Mouse (Mus musculus) macrophage (primary cell): ENCODE data around the gene Arhgap25. TPM values are rescaled to one million over a fixed set of nuclear protein-coding genes. Genes with fewer than 3 reads are reported as not detected.
"Not testable (repeated sequence)": the region's sequence is repeated elsewhere in the genome, so short reads cannot be mapped to it uniquely, and the experiment has no call there.

Source experiments
- H3K27ac ChIP-seq: fragments of 350-480 bp; formaldehyde crosslinking; 2 replicates; pipeline ENCODE4 v1.9.0; 2021
- H3K36me3 ChIP-seq: fragments of 350-480 bp; formaldehyde crosslinking; 2 replicates; pipeline ENCODE4 v1.9.0; 2021; ENCODE audit errors: inconsistent target
- H3K4me3 ChIP-seq: fragments of 350-480 bp; formaldehyde crosslinking; 2 replicates; pipeline ENCODE4 v1.9.0; 2021; ENCODE audit errors: inconsistent target
- H3K79me2 ChIP-seq: fragments of 350-480 bp; formaldehyde crosslinking; 2 replicates; pipeline ENCODE4 v1.9.0; 2021; ENCODE audit errors: inconsistent target
- WGBS: methylation state at CpG from one replicate; pipeline ENCODE4 v1.1.7; 2026; ENCODE audit warnings: inconsistent platforms; ENCODE audit not compliant: missing documents; 5-methylcytosine and 5-hydroxymethylcytosine counted together
- polyA plus RNA-seq: library from polyadenylated mRNA; stranded (reverse); fragments of 250-400 nt; gene quantifications from 3 replicates; pipeline ENCODE4 v1.2.4, GENCODE M21; 2018; ENCODE audit warnings: inconsistent platforms

Arhgap25 gene
- polyA plus RNA-seq, 1 experiment from 2014 or later: 128 TPM

- peaks cover 62% of the 10 kb centered on the region for H3K36me3 ChIP-seq
- H3K79me2 ChIP-seq: peaks cover 100% of the 10 kb centered on the region
- WGBS: 100% methylated on average over 1 of the region's 4 CpGs
- no peak overlapping the region for H3K4me3 ChIP-seq
- no peak overlapping the region for H3K27ac ChIP-seq
Observed at GRCm38 (mm10) chr6:87524281-87524680, 8.8 kb downstream of the Arhgap25 start.

- Histone ChIP-seq H3K27ac (no peak overlapping the region), H3K79me2 (peaks cover 100% of the 10 kb centered on the region), H3K4me3 (no peak overlapping the region), H3K36me3 (peaks cover 56% of the 10 kb centered on the region)
- 95% methylated on average over 7 of the region's 7 CpGs for WGBS
Observed at GRCm38 (mm10) chr6:87523736-87524135, 9.3 kb downstream of the Arhgap25 start.

- H3K4me3 ChIP-seq: no peak overlapping the region
- 71% methylated on average over 2 of the region's 2 CpGs for WGBS
- peaks cover 50% of the 10 kb centered on the region for H3K36me3 ChIP-seq
- H3K27ac ChIP-seq: no peak overlapping the region
- peaks cover 100% of the 10 kb centered on the region for H3K79me2 ChIP-seq
Observed at GRCm38 (mm10) chr6:87523085-87523484, 10.0 kb downstream of the Arhgap25 start.

GRCm38 (mm10) chr6:87522236-87522635 lies 10.8 kb downstream of the Arhgap25 start:
- H3K36me3 ChIP-seq: peaks cover 41% of the 10 kb centered on the region; the same call in 1 of the 2 replicates
- H3K4me3 ChIP-seq: no peak overlapping the region
- WGBS: 58% methylated on average over 3 of the region's 3 CpGs
- no peak overlapping the region for H3K27ac ChIP-seq
- H3K79me2 ChIP-seq: peaks cover 100% of the 10 kb centered on the region

GRCm38 (mm10) chr6:87521705-87522104 lies 11.4 kb downstream of the Arhgap25 start:
- H3K79me2 ChIP-seq: peaks cover 100% of the 10 kb centered on the region
- not testable (repeated sequence) for H3K4me3 ChIP-seq, H3K27ac ChIP-seq
- WGBS: 97% methylated on average over 5 of the region's 6 CpGs
- peaks cover 36% of the 10 kb centered on the region; the same call in 1 of the 2 replicates for H3K36me3 ChIP-seq

GRCm38 (mm10) chr6:87520572-87520971 lies 12.5 kb downstream of the Arhgap25 start:
- Histone ChIP-seq H3K79me2 (peaks cover 100% of the 10 kb centered on the region), H3K27ac (no peak overlapping the region), H3K36me3 (peaks cover 31% of the 10 kb centered on the region; the same call in 1 of the 2 replicates), H3K4me3 (no peak overlapping the region)
- 96% methylated on average over 8 of the region's 8 CpGs for WGBS

GRCm38 (mm10) chr6:87519809-87520208 lies 13.2 kb downstream of the Arhgap25 start:
- Histone ChIP-seq H3K36me3 (peaks cover 30% of the 10 kb centered on the region; the same call in 1 of the 2 replicates), H3K27ac (no peak overlapping the region), H3K4me3 (no peak overlapping the region), H3K79me2 (peaks cover 100% of the 10 kb centered on the region)
- WGBS: 92% methylated on average over 11 of the region's 11 CpGs

- whole genome bisulfite sequencing: 64% methylated on average over 10 of the region's 10 CpGs
- H3K36me3 ChIP-seq: peaks cover 24% of the 10 kb centered on the region; the same call in 1 of the 2 replicates
- H3K4me3 ChIP-seq: no peak overlapping the region
- peaks cover 100% of the 10 kb centered on the region for H3K79me2 ChIP-seq
- H3K27ac ChIP-seq: peak overlapping the region; percentile 54
Observed at GRCm38 (mm10) chr6:87518622-87519021, 14.4 kb downstream of the Arhgap25 start.

- no peak overlapping the region for H3K4me3 ChIP-seq
- peaks cover 17% of the 10 kb centered on the region; the same call in 1 of the 2 replicates for H3K36me3 ChIP-seq
- WGBS: 96% methylated on average over 4 of the region's 4 CpGs
- peaks cover 100% of the 10 kb centered on the region for H3K79me2 ChIP-seq
- H3K27ac ChIP-seq: peak overlapping the region; percentile 54
Observed at GRCm38 (mm10) chr6:87517753-87518409, 15.2 kb downstream of the Arhgap25 start.

- Histone ChIP-seq H3K27ac (no peak overlapping the region), H3K4me3 (no peak overlapping the region), H3K79me2 (peaks cover 96% of the 10 kb centered on the region), H3K36me3 (peaks cover 5% of the 10 kb centered on the region; the same call in 1 of the 2 replicates)
- WGBS: 98% methylated on average over 4 of the region's 4 CpGs
Observed at GRCm38 (mm10) chr6:87514321-87514720, 18.7 kb downstream of the Arhgap25 start.

GRCm38 (mm10) chr6:87513046-87513767 lies 19.9 kb downstream of the Arhgap25 start:
- peaks cover 4% of the 10 kb centered on the region; the same call in 1 of the 2 replicates for H3K36me3 ChIP-seq
- WGBS: 88% methylated on average over 12 of the region's 12 CpGs
- H3K4me3 ChIP-seq: no peak overlapping the region
- no peak overlapping the region for H3K27ac ChIP-seq
- peaks cover 92% of the 10 kb centered on the region for H3K79me2 ChIP-seq

- Histone ChIP-seq H3K27ac (peak overlapping the region; percentile 84), H3K4me3 (no peak overlapping the region), H3K79me2 (peaks cover 90% of the 10 kb centered on the region), H3K36me3 (peaks cover 13% of the 10 kb centered on the region; the same call in 1 of the 2 replicates)
- 9% methylated on average over 4 of the region's 4 CpGs for WGBS
Observed at GRCm38 (mm10) chr6:87510999-87511398, 22.1 kb downstream of the Arhgap25 start.

GRCm38 (mm10) chr6:87509806-87510205 lies 23.3 kb downstream of the Arhgap25 start:
- Histone ChIP-seq H3K36me3 (peaks cover 18% of the 10 kb centered on the region; the same call in 1 of the 2 replicates), H3K27ac (peak overlapping the region; percentile 84), H3K4me3 (no peak overlapping the region), H3K79me2 (peaks cover 90% of the 10 kb centered on the region)
- WGBS: 100% methylated on average over 2 of the region's 2 CpGs

- Histone ChIP-seq H3K4me3 (no peak overlapping the region), H3K79me2 (peaks cover 80% of the 10 kb centered on the region), H3K27ac (no peak overlapping the region), H3K36me3 (peaks cover 14% of the 10 kb centered on the region; the same call in 1 of the 2 replicates)
- WGBS: 91% methylated on average over 7 of the region's 7 CpGs
Observed at GRCm38 (mm10) chr6:87504875-87505274, 28.2 kb downstream of the Arhgap25 start.

GRCm38 (mm10) chr6:87503976-87504375 lies 29.1 kb downstream of the Arhgap25 start:
- H3K36me3 ChIP-seq: peaks cover 14% of the 10 kb centered on the region; the same call in 1 of the 2 replicates
- H3K4me3 ChIP-seq: no peak overlapping the region
- peaks cover 77% of the 10 kb centered on the region for H3K79me2 ChIP-seq
- WGBS: 24% methylated on average over 5 of the region's 5 CpGs
- peak overlapping the region; percentile 84; the same call in 1 of the 2 replicates for H3K27ac ChIP-seq
